8 mouse cellular contexts compared by ENCODE assay signal in the genomic region with DNA sequence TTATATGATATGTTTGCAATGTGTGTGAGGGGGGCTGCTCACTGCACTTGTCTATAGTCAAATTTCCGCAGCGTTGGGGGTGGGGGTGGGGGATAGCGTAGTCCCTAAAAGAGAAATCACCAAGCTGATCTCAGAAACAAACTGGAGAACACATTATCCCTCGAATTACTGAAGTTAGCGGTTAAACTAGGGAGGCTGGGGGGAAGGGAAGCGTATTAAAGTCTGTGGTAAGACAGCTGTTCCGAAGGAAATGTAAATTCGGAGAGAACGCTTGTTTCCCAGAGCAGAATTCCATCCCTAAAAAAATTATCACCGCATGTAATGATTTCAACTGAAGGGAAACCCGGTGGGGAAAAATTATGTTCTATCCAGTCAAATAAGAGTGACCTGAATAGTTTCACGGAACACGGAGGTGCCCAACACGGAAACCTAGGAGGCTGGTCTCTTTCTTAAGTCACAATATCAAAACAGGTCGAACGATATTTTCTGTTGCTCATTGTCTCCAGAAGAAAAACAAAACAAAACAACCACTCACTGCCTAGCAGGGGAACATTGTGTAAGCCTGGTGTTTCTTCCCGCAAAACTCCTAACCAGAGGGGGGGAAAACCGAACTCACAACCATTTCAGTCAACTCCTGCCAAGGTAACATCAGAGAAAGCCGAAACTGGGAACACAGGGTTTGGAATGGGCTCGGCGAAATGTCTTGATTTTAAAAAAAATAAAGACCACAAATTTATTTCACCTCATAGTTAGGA. TPM values are rescaled to one million over a fixed set of nuclear protein-coding genes. Genes with fewer than 3 reads are reported as not detected.
A peak's percentile ranks its signal among the peaks of the same experiment; 100 is the strongest.
DNase-seq lines count a peak whose midpoint lies in the region; ATAC-seq and TF ChIP-seq lines count a peak whose summit lies in the region.

No protein-coding gene starts in this region.

- H3K4me2 ChIP-seq in heart, postnatal 0 days (ENCODE audit: low read depth, low read length): peak overlapping the region; percentile 62
- H3K4me2 ChIP-seq in embryonic facial prominence, embryonic 12.5 days (replicated peaks): peak overlapping the region; percentile 88
- H3K4me2 ChIP-seq in intestine, embryonic 16.5 days (ENCODE audit: low read depth, low read length): peak overlapping the region; percentile 97
- peak overlapping the region; percentile 100 for H3K4me2 ChIP-seq in neural tube, embryonic 11.5 days (ENCODE audit: low read depth)

- no peak for TF ChIP-seq CTCF in heart, postnatal 0 days (IDR thresholded peaks at IDR 0.05; ENCODE audit: low read depth)

- H3K4me3 ChIP-seq in heart, postnatal 0 days (ENCODE audit: low read depth, low read length): peak overlapping the region; percentile 36
- H3K4me3 ChIP-seq in embryonic facial prominence, embryonic 12.5 days: peak overlapping the region; percentile 54
- H3K4me3 ChIP-seq in intestine, embryonic 16.5 days (ENCODE audit: low read length): peak overlapping the region; percentile 66
- H3K4me3 ChIP-seq in neural tube, embryonic 11.5 days (ENCODE audit: low read depth, low read length): peak overlapping the region; percentile 45

- 2% methylated on average over 21 of the region's 21 CpGs for WGBS in heart, postnatal 0 days
- WGBS in embryonic facial prominence, embryonic 12.5 days: 1% methylated on average over 21 of the region's 21 CpGs
- WGBS in intestine, embryonic 16.5 days: 2% methylated on average over 21 of the region's 21 CpGs
- WGBS in neural tube, embryonic 11.5 days: 2% methylated on average over 21 of the region's 21 CpGs

- H3K27ac ChIP-seq in heart, postnatal 0 days (ENCODE audit: low read depth): no peak overlapping the region
- no peak overlapping the region for H3K27ac ChIP-seq in embryonic facial prominence, embryonic 12.5 days
- H3K27ac ChIP-seq in intestine, embryonic 16.5 days (ENCODE audit: low read length): no peak overlapping the region
- no peak overlapping the region for H3K27ac ChIP-seq in neural tube, embryonic 11.5 days (ENCODE audit: low read depth, low read length)

- no peak for TF ChIP-seq EP300 in heart, postnatal 0 days (IDR thresholded peaks at IDR 0.05; ENCODE audit: low read depth)

- H3K27me3 ChIP-seq in heart, postnatal 0 days (ENCODE audit: control insufficient read depth, insufficient read depth, low read length): peaks cover 61% of the 10 kb centered on the region
- peaks cover 52% of the 10 kb centered on the region for H3K27me3 ChIP-seq in embryonic facial prominence, embryonic 12.5 days
- H3K27me3 ChIP-seq in intestine, embryonic 16.5 days (replicated peaks; ENCODE audit: control insufficient read depth, insufficient read depth, low read length): peaks cover 26% of the 10 kb centered on the region
- peaks cover 24% of the 10 kb centered on the region for H3K27me3 ChIP-seq in neural tube, embryonic 11.5 days (ENCODE audit: control insufficient read depth, insufficient read depth, low read length)

- H3K36me3 ChIP-seq in heart, postnatal 0 days (replicated peaks; ENCODE audit: control insufficient read depth, insufficient read depth, low read length): no peaks in the 10 kb centered on the region
- no peaks in the 10 kb centered on the region for H3K36me3 ChIP-seq in embryonic facial prominence, embryonic 12.5 days
- H3K36me3 ChIP-seq in intestine, embryonic 16.5 days (ENCODE audit: control insufficient read depth, insufficient read depth, low read length): no peaks in the 10 kb centered on the region
- no peaks in the 10 kb centered on the region for H3K36me3 ChIP-seq in neural tube, embryonic 11.5 days (ENCODE audit: control insufficient read depth, insufficient read depth, low read length)

- intact Hi-C loops in left cerebral cortex, postnatal 10 days (cut with DNase I): no loop called here

- DNase-seq in heart, postnatal 0 days (ENCODE audit: low spot score): no peak
- no peak for DNase-seq in heart, adult 9 months (ENCODE audit: low spot score in 2 of 2)
- DNase-seq in neural tube, embryonic 11.5 days (ENCODE audit: low spot score): peak; percentile 21
- no peak for DNase-seq in spleen, postnatal 10 days (ENCODE audit: low spot score in 2 of 2)
- no peak for DNase-seq in cerebellum, postnatal 25 days
- DNase-seq in left cerebral cortex, postnatal 10 days (ENCODE audit: extremely low spot score in 1 of 2, low spot score in 2 of 2): no peak

- ATAC-seq in heart, postnatal 0 days (ENCODE audit: insufficient read depth, low read depth): no peak
- no peak for ATAC-seq in embryonic facial prominence, embryonic 12.5 days (ENCODE audit: insufficient number of reproducible peaks, insufficient read depth, low FRiP score, low TSS enrichment)
- ATAC-seq in intestine, embryonic 16.5 days: no peak
- no peak for ATAC-seq in neural tube, embryonic 11.5 days (ENCODE audit: insufficient read depth, low FRiP score, low TSS enrichment)

- no peak overlapping the region for H3K9ac ChIP-seq in heart, postnatal 0 days (replicated peaks; ENCODE audit: low read depth, low read length)
- no peak overlapping the region for H3K9ac ChIP-seq in embryonic facial prominence, embryonic 12.5 days
- peak overlapping the region; percentile 43; the same call in 1 of the 2 replicates for H3K9ac ChIP-seq in intestine, embryonic 16.5 days (ENCODE audit: low read depth, low read length)
- H3K9ac ChIP-seq in neural tube, embryonic 11.5 days (ENCODE audit: low read length): peak overlapping the region; percentile 57

- H3K9me3 ChIP-seq in heart, postnatal 0 days (replicated peaks; ENCODE audit: control insufficient read depth, low read length): no peaks in the 10 kb centered on the region
- no peaks in the 10 kb centered on the region for H3K9me3 ChIP-seq in embryonic facial prominence, embryonic 12.5 days
- no peaks in the 10 kb centered on the region for H3K9me3 ChIP-seq in intestine, embryonic 16.5 days (ENCODE audit: control insufficient read depth, low read length)
- H3K9me3 ChIP-seq in neural tube, embryonic 11.5 days (ENCODE audit: control insufficient read depth, low read length): no peaks in the 10 kb centered on the region

- peaks cover 9% of the 10 kb centered on the region; the same call in 1 of the 2 replicates for H3K4me1 ChIP-seq in heart, postnatal 0 days (ENCODE audit: control insufficient read depth, insufficient read depth)
- 0 out of 2 replicates have a peak, but pooled peaks cover 13% of the 10 kb centered on the region for H3K4me1 ChIP-seq in embryonic facial prominence, embryonic 12.5 days
- peaks cover 18% of the 10 kb centered on the region for H3K4me1 ChIP-seq in intestine, embryonic 16.5 days (ENCODE audit: control insufficient read depth, insufficient read depth, low read length)
- H3K4me1 ChIP-seq in neural tube, embryonic 11.5 days (ENCODE audit: control insufficient read depth, insufficient read depth, low read length): peaks cover 8% of the 10 kb centered on the region

RNA-seq across cellular contexts. Expression of gene Lgr5, which starts 1.9 kb away (rescaled TPM):
- not detected in 2 replicates for total RNA-seq in heart, postnatal 0 days (2014; rRNA removed; ENCODE audit: low replicate concordance)
- 0.04 and 0.08 TPM in 2 replicates for polyA plus RNA-seq in heart, postnatal 0 days (2015; fragmentation: Nextera tagmentation; extraction: Ambion mirVana)
- 22.1 and 32.7 TPM in 2 replicates for polyA plus RNA-seq in embryonic facial prominence, embryonic 12.5 days (2016; fragmentation: Nextera tagmentation; extraction: Ambion mirVana)
- polyA plus RNA-seq in intestine, embryonic 16.5 days (2015; fragmentation: Nextera tagmentation; extraction: Ambion mirVana): 4.1 and 5.0 TPM in 2 replicates
- 6.0 and 7.4 TPM in 2 replicates for polyA plus RNA-seq in neural tube, embryonic 11.5 days (2014; fragmentation: Nextera tagmentation; extraction: Ambion mirVana)
- total RNA-seq in left cerebral cortex, postnatal 10 days (2021): 1 to 10 TPM; 2.0 to 2.5 TPM

RNA-seq across cellular contexts. Expression of gene A930009A15Rik, which starts 15.9 kb away (rescaled TPM):
- not detected in 2 replicates for total RNA-seq in heart, postnatal 0 days (2014; rRNA removed; ENCODE audit: low replicate concordance)
- polyA plus RNA-seq in heart, postnatal 0 days (2015; fragmentation: Nextera tagmentation; extraction: Ambion mirVana): not detected in 2 replicates
- 0.31 and 0.32 TPM in 2 replicates for polyA plus RNA-seq in embryonic facial prominence, embryonic 12.5 days (2016; fragmentation: Nextera tagmentation; extraction: Ambion mirVana)
- not detected in 2 replicates for polyA plus RNA-seq in intestine, embryonic 16.5 days (2015; fragmentation: Nextera tagmentation; extraction: Ambion mirVana)
- polyA plus RNA-seq in neural tube, embryonic 11.5 days (2014; fragmentation: Nextera tagmentation; extraction: Ambion mirVana): 0.49 TPM in 1 of 2 replicates, not detected in the other
- total RNA-seq in left cerebral cortex, postnatal 10 days (2021): under 1 TPM; 0.34 to 0.61 TPM

Comparison
In these comparisons a context has a peak if more than half of its experiments do, and no peak if none do; other contexts are left out.
1. H3K9ac ChIP-seq: peak in intestine, embryonic 16.5 days (single experiment) and neural tube, embryonic 11.5 days (single experiment); none in heart, postnatal 0 days (single experiment) and embryonic facial prominence, embryonic 12.5 days (single experiment).
2. Peak in every context shown above with its lines, with median percentiles within 50 percentile points of each other: H3K4me2 ChIP-seq and H3K4me3 ChIP-seq.